Mouse (Mus musculus): ENCODE measurements around the gene Bcas3. TPM values are rescaled to one million over a fixed set of nuclear protein-coding genes. Genes with fewer than 3 reads are reported as not detected.

Gene Bcas3
- polyA plus RNA-seq, 1 experiment from 2014 or later = 44.3 TPM

DNA sequence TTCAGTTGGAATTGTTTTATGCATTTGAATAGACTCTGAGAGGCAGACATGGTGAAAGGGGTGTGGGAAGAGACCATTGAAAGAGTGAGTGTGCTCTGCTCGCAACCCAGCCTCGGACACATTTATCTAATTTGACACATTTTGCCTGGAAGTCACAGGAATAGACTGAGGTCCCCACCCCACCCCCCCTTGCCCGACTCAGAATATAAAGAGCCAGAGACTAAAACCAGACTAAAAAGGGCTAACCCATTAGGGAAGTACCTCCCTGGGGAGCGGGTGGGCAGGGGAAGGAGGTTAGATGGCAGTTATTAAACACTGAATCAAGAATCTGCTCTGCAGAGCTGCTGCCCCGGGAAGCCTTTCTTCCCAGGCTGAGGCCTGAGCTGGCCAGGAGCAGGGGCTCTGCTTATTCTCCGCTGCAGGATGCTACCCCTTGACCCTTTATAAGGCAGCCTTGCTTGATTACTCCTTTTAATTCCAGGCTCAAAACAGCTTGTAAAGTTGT, 367.4 kb downstream of the Bcas3 start:
- H3K4me3 ChIP-seq (ENCODE audit: low read depth, low read length) = no peak overlapping the region
- H3K36me3 ChIP-seq (ENCODE audit: control insufficient read depth, insufficient read depth, low read length) = no peaks in the 10 kb centered on the region
- 12% methylated on average over 6 of the region's 6 CpGs for WGBS
- H3K4me1 ChIP-seq (ENCODE audit: control insufficient read depth, insufficient read depth, low read length) = peaks cover 10% of the 10 kb centered on the region
- DNase-seq (ENCODE audit: low spot score) = peak; percentile 71
- 0 out of 2 replicates have a peak overlapping the region, but pooled peaks have one; percentile 9 for H3K27ac ChIP-seq (ENCODE audit: low read depth, low read length)
- no peaks in the 10 kb centered on the region for H3K9me3 ChIP-seq (ENCODE audit: control insufficient read depth, low read length)
- H3K27me3 ChIP-seq (ENCODE audit: control insufficient read depth, insufficient read depth, low read length) = no peaks in the 10 kb centered on the region
- H3K9ac ChIP-seq (ENCODE audit: low read length) = no peak overlapping the region
- no peak for ATAC-seq (ENCODE audit: insufficient read depth, low FRiP score, low TSS enrichment)
- H3K4me2 ChIP-seq (ENCODE audit: low read depth) = no peak overlapping the region

DNA sequence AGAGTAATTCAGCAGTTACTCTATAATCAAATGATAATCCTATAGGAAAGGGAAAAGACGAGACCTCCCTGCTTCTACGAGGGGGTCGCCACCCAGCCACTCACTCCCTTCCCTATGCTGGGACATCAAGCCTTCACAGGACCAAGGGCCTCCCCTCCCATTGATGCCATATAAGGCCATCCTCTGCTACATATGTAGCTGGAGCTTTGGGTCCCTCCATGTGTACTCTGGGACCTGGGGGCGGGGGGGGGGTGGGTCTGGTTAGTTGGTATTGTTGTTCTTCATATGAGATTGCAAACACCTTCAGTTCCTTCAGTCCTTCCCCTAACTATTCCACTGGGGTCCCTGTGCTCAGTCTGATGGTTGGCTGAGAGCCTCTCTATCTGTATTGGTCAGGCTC, 369.0 kb downstream of the Bcas3 start:
- H3K36me3 ChIP-seq (ENCODE audit: control insufficient read depth, insufficient read depth, low read length) = no peaks in the 10 kb centered on the region
- ATAC-seq (ENCODE audit: insufficient read depth, low FRiP score, low TSS enrichment) (no peak), DNase-seq (ENCODE audit: low spot score) (no peak)
- no peak overlapping the region for H3K9ac ChIP-seq (ENCODE audit: low read length)
- H3K4me1 ChIP-seq (ENCODE audit: control insufficient read depth, insufficient read depth, low read length) = peaks cover 10% of the 10 kb centered on the region
- no peak overlapping the region for H3K4me2 ChIP-seq (ENCODE audit: low read depth)
- H3K27me3 ChIP-seq (ENCODE audit: control insufficient read depth, insufficient read depth, low read length) = no peaks in the 10 kb centered on the region
- no peak overlapping the region for H3K4me3 ChIP-seq (ENCODE audit: low read depth, low read length)
- H3K9me3 ChIP-seq (ENCODE audit: control insufficient read depth, low read length) = no peaks in the 10 kb centered on the region
- 84% methylated on average over 4 of the region's 4 CpGs for WGBS
- no peak overlapping the region for H3K27ac ChIP-seq (ENCODE audit: low read depth, low read length)

DNA sequence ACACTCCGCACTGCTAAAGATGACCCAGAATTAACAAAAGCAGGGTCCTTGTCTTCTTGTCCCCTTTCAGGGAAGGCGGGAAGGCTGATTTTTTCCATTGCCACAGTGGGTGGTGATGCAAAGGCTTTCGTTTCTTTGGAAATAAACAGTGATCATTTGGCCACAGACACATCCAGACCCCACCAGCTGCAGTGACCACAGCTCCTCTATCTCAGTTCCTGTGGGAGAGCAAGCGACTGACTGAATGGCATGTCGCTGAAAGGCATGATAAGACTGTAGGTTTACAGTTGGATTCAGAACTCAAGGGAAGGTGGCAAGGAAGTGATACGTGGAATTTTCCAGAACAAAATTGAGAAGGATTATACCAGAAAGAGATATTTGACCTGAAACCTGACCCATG, 371.2 kb downstream of the Bcas3 start:
- H3K36me3 ChIP-seq (ENCODE audit: control insufficient read depth, insufficient read depth, low read length) = no peaks in the 10 kb centered on the region
- H3K9ac ChIP-seq (ENCODE audit: low read length) = no peak overlapping the region
- no peaks in the 10 kb centered on the region for H3K27me3 ChIP-seq (ENCODE audit: control insufficient read depth, insufficient read depth, low read length)
- no peak overlapping the region for H3K4me3 ChIP-seq (ENCODE audit: low read depth, low read length)
- H3K4me1 ChIP-seq (ENCODE audit: control insufficient read depth, insufficient read depth, low read length) = peaks cover 10% of the 10 kb centered on the region
- DNase-seq (ENCODE audit: low spot score) = no peak
- no peak overlapping the region for H3K4me2 ChIP-seq (ENCODE audit: low read depth)
- H3K9me3 ChIP-seq (ENCODE audit: control insufficient read depth, low read length) = no peaks in the 10 kb centered on the region
- no peak for ATAC-seq (ENCODE audit: insufficient read depth, low FRiP score, low TSS enrichment)
- no peak overlapping the region for H3K27ac ChIP-seq (ENCODE audit: low read depth, low read length)
- 79% methylated on average over 6 of the region's 6 CpGs for whole genome bisulfite sequencing

- Histone ChIP-seq H3K36me3 (ENCODE audit: control insufficient read depth, insufficient read depth, low read length) (no peaks in the 10 kb centered on the region), H3K4me2 (ENCODE audit: low read depth) (no peak overlapping the region), H3K9me3 (ENCODE audit: control insufficient read depth, low read length) (no peaks in the 10 kb centered on the region), H3K4me1 (ENCODE audit: control insufficient read depth, insufficient read depth, low read length) (no peaks in the 10 kb centered on the region), H3K9ac (ENCODE audit: low read length) (no peak overlapping the region), H3K27me3 (ENCODE audit: control insufficient read depth, insufficient read depth, low read length) (no peaks in the 10 kb centered on the region), H3K27ac (ENCODE audit: low read depth, low read length) (no peak overlapping the region), H3K4me3 (ENCODE audit: low read depth, low read length) (no peak overlapping the region)
- DNase-seq (ENCODE audit: low spot score) (no peak), ATAC-seq (ENCODE audit: insufficient read depth, low FRiP score, low TSS enrichment) (no peak)
- 86% methylated on average over 2 of the region's 2 CpGs for WGBS
Observed at GRCm38 (mm10) chr11:85729725-85730124, 376.8 kb downstream of the Bcas3 start.

DNA sequence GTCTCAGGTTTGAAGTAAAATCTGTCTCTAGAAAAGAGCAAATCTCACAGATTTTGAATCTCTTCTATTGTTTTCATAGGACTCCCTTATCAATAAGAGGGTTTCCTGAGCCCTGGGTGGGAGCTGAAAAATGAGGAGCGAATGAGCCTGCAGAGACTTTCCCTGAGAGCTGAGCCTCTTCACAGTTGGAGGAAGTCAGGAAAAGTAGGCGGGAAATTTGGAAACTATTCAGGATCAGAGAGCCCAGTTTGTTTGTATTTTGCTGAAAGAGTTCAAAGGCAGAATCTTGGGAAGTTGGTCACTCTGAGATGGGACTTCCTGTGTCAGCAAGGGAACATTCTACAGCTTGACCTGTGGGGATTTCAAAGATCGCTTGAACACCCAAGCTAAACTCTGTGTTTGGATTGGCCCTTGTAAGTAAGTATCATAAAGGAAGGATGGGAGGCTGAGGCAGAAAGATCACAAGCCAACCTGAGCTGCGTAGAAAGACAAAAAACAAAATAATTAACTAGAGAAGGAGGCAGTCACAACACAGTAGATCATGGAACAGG, 379.6 kb downstream of the Bcas3 start:
- H3K9ac ChIP-seq (ENCODE audit: low read length) = no peak overlapping the region
- DNase-seq (ENCODE audit: low spot score) (no peak), ATAC-seq (ENCODE audit: insufficient read depth, low FRiP score, low TSS enrichment) (no peak)
- H3K4me2 ChIP-seq (ENCODE audit: low read depth) = no peak overlapping the region
- peaks cover 7% of the 10 kb centered on the region; the same call in 1 of the 2 replicates for H3K4me1 ChIP-seq (ENCODE audit: control insufficient read depth, insufficient read depth, low read length)
- no peaks in the 10 kb centered on the region for H3K27me3 ChIP-seq (ENCODE audit: control insufficient read depth, insufficient read depth, low read length)
- no peak overlapping the region for H3K27ac ChIP-seq (ENCODE audit: low read depth, low read length)
- WGBS = 65% methylated on average over 4 of the region's 4 CpGs
- H3K36me3 ChIP-seq (ENCODE audit: control insufficient read depth, insufficient read depth, low read length) = no peaks in the 10 kb centered on the region
- H3K4me3 ChIP-seq (ENCODE audit: low read depth, low read length) = no peak overlapping the region
- no peaks in the 10 kb centered on the region for H3K9me3 ChIP-seq (ENCODE audit: control insufficient read depth, low read length)

- H3K4me3 ChIP-seq (ENCODE audit: low read depth, low read length) = no peak overlapping the region
- DNase-seq (ENCODE audit: low spot score) (no peak), ATAC-seq (ENCODE audit: insufficient read depth, low FRiP score, low TSS enrichment) (no peak)
- no peaks in the 10 kb centered on the region for H3K36me3 ChIP-seq (ENCODE audit: control insufficient read depth, insufficient read depth, low read length)
- no peaks in the 10 kb centered on the region for H3K9me3 ChIP-seq (ENCODE audit: control insufficient read depth, low read length)
- no peak overlapping the region for H3K4me2 ChIP-seq (ENCODE audit: low read depth)
- WGBS = 38% methylated on average over 3 of the region's 3 CpGs
- H3K27ac ChIP-seq (ENCODE audit: low read depth, low read length) = no peak overlapping the region
- no peak overlapping the region for H3K9ac ChIP-seq (ENCODE audit: low read length)
- H3K4me1 ChIP-seq (ENCODE audit: control insufficient read depth, insufficient read depth, low read length) = peaks cover 13% of the 10 kb centered on the region; the same call in 1 of the 2 replicates
- H3K27me3 ChIP-seq (ENCODE audit: control insufficient read depth, insufficient read depth, low read length) = no peaks in the 10 kb centered on the region
Observed at GRCm38 (mm10) chr11:85733577-85733976, 380.6 kb downstream of the Bcas3 start.

DNA sequence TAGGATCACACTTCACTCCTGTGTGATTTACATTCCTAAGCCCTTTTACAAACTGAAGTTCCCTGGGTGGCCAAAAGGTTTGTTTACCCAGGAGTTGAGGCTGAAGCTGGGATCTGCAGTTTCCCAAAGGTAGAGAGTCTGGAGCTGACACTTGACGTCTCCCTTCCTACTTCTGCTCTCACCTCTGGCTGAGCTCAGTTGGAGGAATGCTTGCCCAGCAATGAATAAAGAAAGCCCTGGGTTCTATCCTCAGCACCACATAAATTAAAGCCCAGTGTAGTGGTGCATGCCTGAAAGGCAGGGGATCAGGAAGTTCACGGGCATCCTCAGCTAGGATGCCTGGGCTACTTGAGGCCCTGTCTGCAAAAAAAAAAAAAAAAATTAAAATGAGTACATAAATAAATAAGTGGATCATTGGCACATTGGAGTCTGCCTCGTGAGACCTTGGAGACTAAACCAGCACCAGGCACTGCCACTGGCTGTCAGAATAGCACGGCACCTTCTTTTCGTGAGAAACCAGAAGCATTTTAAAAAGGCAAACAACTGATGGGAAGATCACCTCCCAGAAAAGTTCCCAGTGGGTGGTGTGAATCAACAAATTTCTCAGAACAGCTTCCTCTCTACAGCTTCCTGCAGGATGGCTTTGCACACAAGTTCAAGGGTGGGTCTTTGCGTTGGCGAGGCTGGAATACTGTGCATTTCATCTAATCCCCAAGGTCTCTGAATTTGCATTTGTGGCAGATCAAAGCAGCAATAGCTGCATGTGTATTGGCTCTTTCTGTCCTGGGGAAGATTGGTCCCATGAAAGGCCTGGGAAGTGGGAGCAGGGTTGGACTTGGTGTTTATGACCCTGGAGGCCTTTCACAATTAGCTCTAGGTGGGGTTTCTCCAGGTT, 381.6 kb downstream of the Bcas3 start:
- Histone ChIP-seq H3K9me3 (ENCODE audit: control insufficient read depth, low read length) (no peaks in the 10 kb centered on the region), H3K36me3 (ENCODE audit: control insufficient read depth, insufficient read depth, low read length) (no peaks in the 10 kb centered on the region), H3K4me1 (ENCODE audit: control insufficient read depth, insufficient read depth, low read length) (peaks cover 17% of the 10 kb centered on the region), H3K4me3 (ENCODE audit: low read depth, low read length) (no peak overlapping the region), H3K4me2 (ENCODE audit: low read depth) (no peak overlapping the region), H3K9ac (ENCODE audit: low read length) (no peak overlapping the region), H3K27ac (ENCODE audit: low read depth, low read length) (no peak overlapping the region), H3K27me3 (ENCODE audit: control insufficient read depth, insufficient read depth, low read length) (no peaks in the 10 kb centered on the region)
- WGBS = 44% methylated on average over 7 of the region's 7 CpGs
- ATAC-seq (ENCODE audit: insufficient read depth, low FRiP score, low TSS enrichment) (no peak), DNase-seq (ENCODE audit: low spot score) (no peak)

GRCm38 (mm10) chr11:85737227-85737626, 384.3 kb downstream of the Bcas3 start:
- H3K4me2 ChIP-seq (ENCODE audit: low read depth) = no peak overlapping the region
- ATAC-seq (ENCODE audit: insufficient read depth, low FRiP score, low TSS enrichment) = no peak
- no peaks in the 10 kb centered on the region for H3K27me3 ChIP-seq (ENCODE audit: control insufficient read depth, insufficient read depth, low read length)
- no peak overlapping the region for H3K4me3 ChIP-seq (ENCODE audit: low read depth, low read length)
- DNase-seq (ENCODE audit: low spot score) = no peak
- peaks cover 17% of the 10 kb centered on the region for H3K4me1 ChIP-seq (ENCODE audit: control insufficient read depth, insufficient read depth, low read length)
- WGBS = 28% methylated on average over 9 of the region's 9 CpGs
- no peaks in the 10 kb centered on the region for H3K36me3 ChIP-seq (ENCODE audit: control insufficient read depth, insufficient read depth, low read length)
- H3K27ac ChIP-seq (ENCODE audit: low read depth, low read length) = no peak overlapping the region
- H3K9me3 ChIP-seq (ENCODE audit: control insufficient read depth, low read length) = no peaks in the 10 kb centered on the region
- no peak overlapping the region for H3K9ac ChIP-seq (ENCODE audit: low read length)

DNA sequence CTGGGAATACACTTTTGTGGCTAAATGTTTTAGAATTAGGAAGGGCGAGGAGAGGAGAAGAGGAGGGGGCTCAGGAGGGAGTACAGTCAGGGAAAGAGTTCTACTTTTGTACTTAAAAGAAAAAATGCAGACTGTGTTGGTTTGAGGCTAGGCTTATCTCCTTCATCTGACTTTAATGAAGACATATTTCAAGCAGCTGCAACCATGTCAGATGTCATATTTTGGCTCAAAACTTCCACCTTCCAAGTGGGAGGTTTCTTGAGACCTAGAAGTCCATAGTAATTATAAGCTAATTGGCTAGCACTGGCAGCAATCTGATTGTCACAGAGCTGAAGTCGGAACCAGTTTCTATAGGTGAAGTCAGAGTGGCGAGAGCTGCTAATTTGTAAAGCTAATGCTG, 384.9 kb downstream of the Bcas3 start:
- H3K4me1 ChIP-seq (ENCODE audit: control insufficient read depth, insufficient read depth, low read length) = peaks cover 17% of the 10 kb centered on the region
- no peak overlapping the region for H3K4me2 ChIP-seq (ENCODE audit: low read depth)
- DNase-seq (ENCODE audit: low spot score) (no peak), ATAC-seq (ENCODE audit: insufficient read depth, low FRiP score, low TSS enrichment) (no peak)
- no peak overlapping the region for H3K9ac ChIP-seq (ENCODE audit: low read length)
- 32% methylated on average over 3 of the region's 3 CpGs for WGBS
- H3K36me3 ChIP-seq (ENCODE audit: control insufficient read depth, insufficient read depth, low read length) = no peaks in the 10 kb centered on the region
- no peak overlapping the region for H3K27ac ChIP-seq (ENCODE audit: low read depth, low read length)
- no peaks in the 10 kb centered on the region for H3K27me3 ChIP-seq (ENCODE audit: control insufficient read depth, insufficient read depth, low read length)
- no peak overlapping the region for H3K4me3 ChIP-seq (ENCODE audit: low read depth, low read length)
- no peaks in the 10 kb centered on the region for H3K9me3 ChIP-seq (ENCODE audit: control insufficient read depth, low read length)
